Mouse (Mus musculus) neural tube, embryonic 10.5 days (tissue): Measurements from ENCODE around the gene Pttg1.
A peak's percentile ranks its signal among the peaks of the same experiment; 100 is the strongest.

Experiments used
- DNase-seq: peaks from one replicate; pipeline ENCODE4 v3.0.0-alpha.2; 2017; ENCODE audit warnings: low spot score; ENCODE audit errors: extremely low spot score

Gene Pttg1

DNA sequence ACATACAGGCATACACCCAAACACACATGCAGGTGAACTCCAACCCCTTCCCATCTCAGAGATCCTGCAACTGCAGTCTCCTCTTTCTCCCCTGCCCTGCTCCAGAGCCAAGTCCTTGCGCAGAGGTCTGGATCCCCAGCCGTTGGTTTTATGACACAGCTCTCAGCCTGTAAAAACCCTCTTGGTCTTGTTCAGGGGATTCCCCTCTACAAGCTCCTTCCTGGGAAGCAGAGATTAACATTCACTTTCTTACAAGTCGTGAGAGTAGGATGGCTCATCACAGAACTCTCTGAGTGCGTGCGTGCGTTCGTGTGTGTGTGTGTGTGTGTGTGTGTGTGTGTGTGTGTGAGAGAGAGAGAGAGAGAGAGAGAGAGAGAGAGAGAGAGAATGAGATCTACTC lies 15.8 kb downstream of the Pttg1 start:
- DNase-seq: no peak

DNA sequence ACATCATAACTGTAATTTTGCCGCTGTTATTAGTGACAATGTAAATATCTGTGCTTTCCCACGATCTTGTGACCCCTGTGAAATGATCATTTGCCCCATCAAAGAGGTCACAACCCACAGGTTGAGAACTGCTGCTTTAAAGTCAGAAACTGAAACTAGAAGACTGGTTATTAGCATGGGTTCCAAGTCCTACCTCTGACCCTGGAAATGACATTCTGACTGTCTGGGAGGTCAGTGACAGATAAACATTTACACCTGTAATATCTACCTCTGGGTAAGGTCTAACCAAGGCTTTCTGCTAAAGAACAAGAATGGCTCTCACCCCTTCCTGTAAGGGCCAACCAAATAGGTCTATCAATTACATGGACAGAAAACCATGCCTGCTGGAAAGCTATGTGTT lies 17.2 kb downstream of the Pttg1 start:
- no peak for DNase-seq

DNA sequence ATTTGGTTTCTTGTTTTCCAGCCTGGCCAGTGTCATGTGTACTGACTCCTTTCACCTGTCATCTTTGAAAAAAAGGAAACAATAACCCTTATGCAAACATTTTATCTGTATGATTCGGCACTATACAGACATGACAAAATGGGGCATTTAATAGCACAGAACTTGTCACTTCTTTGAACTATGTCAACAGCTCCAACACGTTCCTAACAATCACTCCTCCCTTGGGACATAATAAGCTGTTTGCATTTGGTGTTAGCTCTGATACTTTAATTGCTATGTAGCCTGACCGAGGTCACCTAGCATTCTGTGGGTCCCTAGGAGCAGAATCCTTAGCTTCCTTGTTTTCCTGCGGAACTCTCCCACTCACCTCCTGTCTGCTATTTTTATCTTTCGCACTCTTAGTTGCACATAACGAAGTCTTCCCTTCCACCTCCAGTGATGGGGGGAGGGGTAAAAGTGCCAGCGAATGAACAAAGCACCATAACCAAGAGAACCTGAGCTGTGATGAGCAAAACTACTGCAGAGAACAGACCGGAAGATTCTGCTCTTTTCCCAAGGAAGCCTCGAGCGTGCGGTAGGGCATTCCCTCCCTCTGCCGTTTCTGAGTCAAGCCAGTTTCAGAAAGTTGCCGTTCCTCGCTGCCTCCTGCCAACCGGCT lies 21.8 kb downstream of the Pttg1 start:
- DNase-seq: no peak

DNA sequence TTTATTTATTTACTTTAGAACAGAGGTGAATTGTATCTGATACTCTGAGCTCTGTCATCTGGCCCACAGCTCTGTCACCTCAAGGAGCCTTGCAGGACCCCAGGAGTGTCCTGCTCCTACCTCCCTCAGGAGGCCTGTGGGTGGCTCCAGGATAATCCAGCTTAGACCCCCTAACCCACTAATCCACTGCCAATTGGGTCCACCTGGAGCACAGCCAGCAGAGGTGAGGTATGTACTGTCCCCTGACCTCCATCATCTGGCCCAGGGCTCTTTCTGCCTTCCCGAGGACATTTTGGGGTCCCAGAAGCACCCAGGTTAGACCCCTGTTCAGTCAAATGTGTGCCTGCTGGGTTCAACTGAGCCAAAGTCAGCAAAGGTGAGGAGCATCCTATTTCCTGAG lies 25.9 kb downstream of the Pttg1 start:
- DNase-seq: no peak

DNA sequence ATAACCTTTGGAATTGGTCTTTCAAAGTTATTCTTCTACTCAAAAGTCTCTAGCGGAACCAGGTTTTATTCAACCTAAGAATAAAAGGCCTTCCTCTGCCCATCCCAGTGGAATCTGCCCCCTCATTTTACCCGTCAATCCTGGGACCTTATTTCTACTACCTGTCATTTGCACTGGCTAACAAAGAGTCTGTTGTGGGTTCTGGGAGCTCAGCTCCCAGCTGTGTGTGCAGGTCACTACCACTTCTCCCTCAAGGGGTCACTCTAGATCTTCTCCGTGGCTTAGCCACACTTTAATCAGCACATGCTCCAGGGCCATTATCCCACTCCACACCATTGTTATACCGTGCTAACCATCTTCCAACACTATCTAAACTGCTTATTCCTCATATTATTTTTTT lies 26.8 kb downstream of the Pttg1 start:
- DNase-seq: no peak

DNA sequence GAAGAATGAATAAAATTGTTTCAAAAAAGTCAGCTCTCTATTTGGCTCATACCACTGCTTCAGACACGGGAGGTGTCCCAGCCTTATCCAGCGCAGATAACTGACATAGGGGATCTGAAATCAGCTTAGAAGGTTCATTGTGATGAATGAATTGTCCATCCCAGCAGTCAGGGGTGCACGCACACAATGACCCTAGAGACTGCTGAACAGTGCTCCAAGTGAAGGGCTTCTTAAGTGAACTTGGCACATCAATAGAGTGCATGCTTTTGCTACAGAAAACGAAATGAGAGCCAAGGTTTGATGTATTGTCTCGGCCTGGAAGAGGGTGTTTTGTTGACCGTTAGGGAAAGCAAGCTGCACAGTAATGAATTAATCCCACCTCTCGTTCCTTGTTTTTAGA lies 29.4 kb downstream of the Pttg1 start:
- no peak for DNase-seq

DNA sequence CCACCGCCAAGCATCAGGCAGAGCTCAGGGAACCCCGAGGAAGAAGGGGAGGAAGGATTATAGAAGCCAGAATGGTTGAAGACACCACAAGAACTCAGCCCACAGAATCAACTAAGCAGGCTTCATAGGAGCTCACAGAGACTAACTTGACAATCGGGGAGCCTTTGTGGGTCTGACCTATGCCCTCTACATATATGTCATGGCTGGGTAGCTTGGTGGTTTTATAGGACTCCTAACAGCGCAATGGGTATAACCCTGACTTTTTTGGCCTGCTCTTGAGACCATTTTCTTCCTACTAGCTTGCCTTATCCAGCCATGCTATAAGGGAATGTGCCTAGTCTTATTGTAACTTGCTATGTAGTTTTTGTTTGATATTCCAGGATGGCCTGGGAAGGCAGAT lies 29.8 kb downstream of the Pttg1 start:
- DNase-seq: no peak

DNA sequence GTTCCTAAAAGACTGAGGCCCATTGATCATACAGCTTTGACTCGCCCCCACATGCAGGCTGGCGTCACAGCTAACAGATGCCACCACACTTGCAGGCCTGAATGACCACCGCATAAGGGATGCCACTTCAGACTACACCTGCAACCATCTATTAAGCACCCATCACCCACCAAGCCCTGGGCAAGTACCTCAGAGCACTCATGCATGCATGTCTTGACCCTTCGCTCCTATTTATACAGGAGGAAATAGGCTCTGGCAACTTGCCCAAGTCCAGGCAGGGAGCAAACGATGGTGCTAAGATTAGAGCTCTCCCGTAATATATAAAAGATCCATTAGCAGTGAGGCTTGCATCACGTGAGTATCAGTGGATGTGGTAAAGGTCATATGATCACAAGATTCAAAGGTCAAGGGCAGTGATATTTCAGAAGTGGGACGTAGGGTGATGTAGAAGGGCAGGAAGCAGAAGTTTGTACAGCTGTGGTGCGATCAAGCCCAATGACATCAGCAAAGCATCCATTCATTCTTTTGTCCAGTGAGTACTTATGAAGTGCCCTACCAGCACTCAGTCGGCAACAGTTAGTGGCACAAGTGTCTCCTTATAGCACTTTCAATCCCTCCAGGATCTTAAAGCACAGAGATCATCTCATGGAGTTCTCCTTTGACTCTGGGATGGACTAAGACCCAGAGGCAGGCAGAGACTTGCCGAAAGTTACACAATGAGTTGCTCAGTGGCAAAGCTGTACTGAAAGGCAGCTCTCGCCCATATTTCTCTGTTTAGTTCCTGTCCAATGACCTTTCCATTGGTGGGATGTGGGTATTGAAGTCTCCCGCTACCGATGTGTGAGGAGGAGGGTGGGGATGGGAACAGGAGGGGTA lies 30.7 kb downstream of the Pttg1 start:
- DNase-seq: no peak

DNA sequence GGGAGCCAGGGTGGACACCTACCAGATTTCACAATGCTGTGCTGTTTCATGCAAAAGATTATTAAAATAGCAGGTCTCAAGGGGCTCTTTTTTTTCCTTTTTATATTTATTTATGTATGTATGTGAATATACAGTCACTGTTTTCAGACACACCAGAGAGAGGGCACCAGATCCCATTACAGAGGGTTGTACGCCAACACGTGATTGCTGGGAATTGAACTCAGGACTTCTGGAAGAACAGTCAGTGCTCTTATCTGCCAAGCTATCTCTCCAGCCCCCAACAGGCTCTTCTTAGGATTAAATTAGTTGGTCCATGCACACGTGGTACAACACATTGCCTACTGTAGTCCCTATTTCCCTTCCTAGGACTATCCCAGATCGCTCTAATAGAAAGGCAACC lies 32.7 kb downstream of the Pttg1 start:
- DNase-seq: no peak

DNA sequence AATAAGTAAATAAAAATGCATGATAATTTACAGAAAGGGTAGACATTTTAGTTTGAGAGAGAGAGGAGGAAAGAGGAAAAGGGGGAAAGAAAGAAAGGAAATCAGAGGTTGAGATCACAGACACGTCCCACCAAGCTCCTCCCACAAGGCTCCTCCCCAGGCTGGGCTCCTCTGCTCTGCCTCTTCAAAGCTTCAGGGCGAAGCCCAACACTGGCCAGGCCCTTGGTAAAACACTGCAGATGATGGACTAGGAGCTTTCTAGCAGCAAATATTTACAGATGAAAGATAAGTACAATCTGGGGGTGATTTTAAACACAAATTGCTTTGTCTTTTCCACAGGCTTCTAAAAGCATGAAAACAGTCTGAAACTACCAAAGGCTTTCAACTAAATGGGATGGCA lies 33.3 kb downstream of the Pttg1 start:
- DNase-seq: no peak

DNA sequence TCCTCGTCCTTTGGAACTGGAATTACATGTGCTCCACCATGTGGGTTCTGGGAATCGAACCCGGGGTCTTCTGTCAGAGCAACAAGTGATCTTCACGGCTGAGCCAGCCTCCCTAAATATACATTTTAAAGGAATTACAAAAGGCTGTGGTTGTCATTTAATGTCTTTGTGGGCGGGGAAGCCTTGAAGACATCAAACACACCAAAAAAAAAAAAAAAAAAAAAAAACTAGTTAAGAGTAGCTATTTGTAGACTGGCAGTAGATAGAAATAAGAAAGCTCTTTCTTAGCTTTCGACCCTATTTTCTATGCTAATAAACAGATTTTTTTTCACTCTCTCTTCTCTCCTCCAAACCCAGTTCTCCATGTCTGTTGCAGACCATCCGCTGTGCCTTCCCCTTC lies 36.9 kb downstream of the Pttg1 start:
- DNase-seq: no peak

DNA sequence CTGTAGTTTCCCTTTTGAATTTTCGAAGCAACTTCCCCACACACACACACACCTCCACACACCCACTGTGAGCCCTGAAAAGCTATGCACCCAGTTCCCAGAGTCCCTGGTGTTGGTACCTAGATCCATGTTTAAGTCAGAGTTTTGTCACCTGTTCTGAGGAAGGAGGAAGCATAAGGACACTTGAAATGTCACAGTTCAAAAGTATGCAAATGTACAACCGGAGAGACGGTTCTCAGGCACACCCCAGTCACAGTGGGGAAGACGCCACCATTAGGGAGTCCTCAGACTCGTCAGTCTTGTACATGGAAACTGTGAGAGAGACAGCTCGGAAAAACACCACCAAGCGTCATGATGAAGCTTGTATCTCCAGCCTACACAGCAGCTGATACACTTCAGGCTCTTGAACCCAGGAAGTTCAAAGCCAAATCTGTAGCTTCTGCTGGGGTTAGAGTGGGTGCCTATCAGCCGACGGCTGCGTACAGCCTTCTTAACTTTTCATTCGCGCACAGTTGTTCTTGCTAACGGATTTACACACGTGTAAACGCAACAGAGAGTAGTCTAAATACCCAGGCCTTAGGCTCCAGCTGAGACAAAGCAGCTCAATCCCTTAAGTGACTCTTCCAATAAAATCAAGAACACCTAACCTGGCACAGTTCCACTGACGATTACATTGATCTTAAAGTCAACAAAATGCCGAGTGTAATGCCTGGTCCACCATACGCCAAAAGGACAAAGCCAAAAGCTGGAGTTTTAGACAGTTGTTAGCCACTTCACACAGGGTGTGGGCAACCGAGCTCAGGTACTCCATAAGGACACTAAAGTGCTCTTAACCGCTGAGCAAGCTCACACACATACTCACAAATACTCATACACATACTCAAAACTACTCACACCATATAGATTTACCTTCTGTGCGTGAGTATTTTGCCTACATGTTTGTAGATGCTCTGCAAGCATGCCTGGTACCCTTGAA lies 37.6 kb downstream of the Pttg1 start:
- DNase-seq: no peak

DNA sequence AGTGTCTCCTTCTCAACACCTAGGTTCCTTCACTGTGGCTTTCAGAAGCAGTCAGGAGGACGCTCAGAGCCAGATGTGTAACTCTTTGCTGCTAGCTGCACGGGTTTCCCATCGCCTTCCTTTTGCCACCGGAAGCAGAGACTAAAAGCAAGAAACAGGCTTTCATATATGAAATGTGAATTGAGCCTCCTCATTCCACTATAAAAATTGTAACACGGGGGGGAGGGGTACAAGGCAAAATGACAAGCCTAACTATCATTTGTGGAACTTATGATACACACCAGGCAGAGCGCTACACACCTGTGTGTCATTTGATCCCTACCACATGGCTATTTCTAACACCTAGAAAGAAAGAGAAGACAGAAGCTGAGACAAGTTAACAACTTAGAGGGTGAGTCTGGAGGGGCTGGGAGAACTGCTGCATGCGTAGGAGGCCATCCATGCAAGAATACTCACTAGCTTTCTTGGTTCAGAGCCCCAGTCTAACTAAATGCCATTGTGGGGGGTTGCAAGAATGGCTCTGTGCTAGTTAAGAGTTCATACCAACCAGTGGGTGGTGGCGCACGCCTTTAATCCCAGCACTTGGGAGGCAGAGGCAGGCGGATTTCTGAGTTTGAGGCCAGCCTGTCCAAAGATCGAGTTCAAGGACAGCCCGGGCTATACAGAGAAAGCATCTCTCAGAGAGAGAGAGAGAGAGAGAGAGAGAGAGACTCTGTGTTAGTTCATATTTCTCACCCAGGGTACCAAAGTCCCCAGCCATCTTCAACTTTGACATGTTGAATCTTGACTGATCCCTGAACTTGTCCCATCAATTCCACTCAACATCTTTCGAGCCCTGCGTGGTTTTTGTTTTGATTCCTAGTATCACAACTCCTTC lies 38.8 kb downstream of the Pttg1 start:
- no peak for DNase-seq

DNA sequence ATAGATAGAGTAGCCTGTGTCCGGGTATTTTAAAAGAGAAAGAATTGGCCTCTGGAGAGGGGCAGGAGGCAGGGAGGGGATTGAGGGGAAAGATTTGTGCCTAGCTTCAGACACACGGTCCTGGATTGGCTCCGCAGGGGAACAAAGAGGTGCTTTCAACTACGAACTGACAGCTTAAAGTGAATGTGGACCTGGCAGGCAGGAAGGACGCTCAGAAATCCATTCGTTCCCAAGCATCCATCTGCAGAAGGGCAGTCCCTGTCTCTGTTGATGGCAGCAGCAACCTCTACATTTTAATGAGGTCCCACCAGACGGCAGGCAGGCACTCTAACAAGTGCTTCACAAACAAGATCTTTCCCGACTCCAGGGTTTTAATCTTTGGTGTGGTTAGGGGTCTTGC lies 40.3 kb downstream of the Pttg1 start:
- DNase-seq: peak; percentile 29

DNA sequence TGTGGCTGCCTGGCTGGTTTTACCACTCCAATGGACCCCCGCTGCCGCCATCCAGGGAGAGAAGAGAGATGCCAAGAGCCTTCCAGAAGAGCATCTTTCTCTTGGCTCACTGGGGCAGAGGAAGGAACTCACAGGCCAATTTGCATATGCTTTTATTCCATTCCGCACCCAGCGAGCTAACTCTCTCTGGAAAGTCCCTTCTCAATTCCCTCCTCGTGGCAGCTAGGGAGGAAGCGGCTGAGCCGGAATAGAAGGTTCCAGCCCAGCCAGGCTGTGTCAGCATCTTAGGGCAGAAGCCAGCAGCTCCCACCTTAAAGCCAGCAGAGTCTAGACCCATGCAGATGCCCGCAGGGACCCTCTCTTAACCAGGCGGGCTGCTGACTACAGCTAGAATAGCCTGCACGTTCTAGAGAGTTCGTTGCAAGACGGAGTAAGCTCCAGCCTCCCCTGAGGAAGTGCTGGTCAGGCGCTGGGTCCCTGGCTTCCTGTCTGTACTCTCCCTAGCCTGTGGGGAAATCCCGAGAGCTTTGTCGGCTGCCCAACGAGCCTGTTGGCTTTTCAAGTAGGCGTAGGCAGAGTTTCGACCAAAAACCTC lies 40.9 kb downstream of the Pttg1 start:
- peak; percentile 63 for DNase-seq

DNA sequence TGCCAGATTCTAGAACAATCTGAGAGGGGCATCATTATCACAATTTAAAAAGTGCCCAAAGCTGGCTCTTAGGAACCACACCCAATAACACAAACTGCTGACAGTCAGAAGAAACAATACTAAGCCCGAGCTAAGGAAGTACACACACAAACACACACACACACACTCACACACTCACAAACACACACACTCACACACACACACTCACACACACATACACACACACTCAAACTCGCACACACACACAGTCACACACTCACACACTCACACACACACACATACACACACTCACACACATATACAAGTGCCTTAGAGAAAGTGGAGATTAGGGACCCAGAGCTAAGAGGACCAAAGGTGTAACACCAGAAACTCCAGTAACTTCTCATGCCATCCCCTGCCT lies 42.5 kb downstream of the Pttg1 start:
- no peak for DNase-seq

DNA sequence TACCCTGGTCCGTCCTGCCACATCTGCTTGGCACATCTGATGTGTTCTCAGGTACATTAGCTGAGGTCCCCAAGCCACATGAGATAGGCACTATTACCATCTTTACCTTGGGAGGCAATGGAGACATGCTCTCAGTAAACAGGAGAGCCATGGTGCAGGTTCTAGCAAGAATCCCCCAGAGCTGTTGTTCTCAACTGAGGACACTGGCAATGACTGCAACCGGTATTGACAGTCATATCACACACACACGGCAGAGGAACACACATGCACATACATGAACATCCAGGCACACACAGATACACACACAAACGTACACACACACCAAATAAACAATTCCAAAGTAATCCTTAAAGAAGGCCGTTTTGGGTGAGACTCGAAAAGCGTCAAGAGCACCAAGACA lies 45.1 kb downstream of the Pttg1 start:
- DNase-seq: no peak

DNA sequence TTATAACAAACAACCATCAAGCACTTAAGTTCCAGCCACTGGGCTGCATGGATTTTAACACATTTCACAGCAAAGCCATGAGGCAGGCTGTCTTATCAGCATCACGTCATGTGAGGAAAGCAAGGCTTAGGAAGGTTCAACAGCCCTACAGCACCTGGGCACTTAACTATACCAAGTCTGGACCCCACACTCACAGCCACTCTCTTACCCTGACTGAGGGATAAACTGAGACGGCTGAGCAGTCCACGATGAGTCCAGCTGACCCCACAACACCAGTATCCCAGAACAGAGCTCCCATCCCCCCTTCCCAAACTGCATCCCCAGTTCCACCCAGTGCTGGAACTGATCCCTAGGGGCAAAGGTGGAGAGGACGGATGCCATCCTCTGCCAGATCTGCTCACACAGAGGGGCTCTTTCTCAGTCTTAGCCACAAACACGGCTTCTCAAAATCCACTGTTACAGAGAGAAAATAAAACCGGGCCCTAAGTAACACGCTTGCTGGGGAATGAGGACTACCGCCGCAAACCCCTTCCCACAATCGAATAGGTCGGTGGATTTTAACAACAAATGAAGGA lies 46.1 kb downstream of the Pttg1 start:
- DNase-seq: no peak

DNA sequence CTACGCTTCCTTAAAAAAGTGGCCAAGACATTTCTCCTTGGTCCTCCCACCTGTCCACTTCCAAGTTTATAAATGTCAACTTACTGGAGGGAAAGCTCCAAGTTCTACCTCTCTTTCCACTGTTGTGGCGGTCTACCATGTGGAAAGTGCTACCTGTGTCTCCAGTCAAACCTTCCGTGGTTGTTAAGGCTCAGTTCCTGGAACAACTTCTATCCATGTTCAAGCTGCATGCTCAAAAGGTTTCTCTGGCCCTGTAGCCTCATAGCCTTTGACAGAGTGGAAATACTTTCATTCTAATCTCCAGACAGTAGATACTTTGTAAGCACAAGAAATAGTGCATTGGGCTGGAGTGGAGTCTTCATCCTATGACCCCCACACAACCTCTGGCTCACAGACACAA lies 46.6 kb downstream of the Pttg1 start:
- DNase-seq: no peak
